Mouse (Mus musculus): ENCODE measurements at regions not wholly inside any gene's neighbourhood (a gene's known extent, or its start where the extent isn't known, plus 50 kb on each side); places are given as distances from the start of the nearest gene placed in this dataset.

- H3K4me3 ChIP-seq, result no peak overlapping the region
- no peaks in the 10 kb centered on the region for H3K36me3 ChIP-seq
- 0 out of 2 replicates have a peak, but pooled peaks cover 3% of the 10 kb centered on the region for H3K4me1 ChIP-seq (replicated peaks)
- DNase-seq (ENCODE audit: low spot score), result no peak
- no peak overlapping the region for H3K27ac ChIP-seq
- no peaks in the 10 kb centered on the region for H3K27me3 ChIP-seq (ENCODE audit: insufficient read depth, poor library complexity, severe bottlenecking)
- 91% methylated on average over 10 of the region's 10 CpGs for WGBS
- H3K9me3 ChIP-seq, result no peaks in the 10 kb centered on the region
Observed at GRCm38 (mm10) chr1:90368581-90368980, 164.8 kb downstream of the Ackr3 start.

DNA sequence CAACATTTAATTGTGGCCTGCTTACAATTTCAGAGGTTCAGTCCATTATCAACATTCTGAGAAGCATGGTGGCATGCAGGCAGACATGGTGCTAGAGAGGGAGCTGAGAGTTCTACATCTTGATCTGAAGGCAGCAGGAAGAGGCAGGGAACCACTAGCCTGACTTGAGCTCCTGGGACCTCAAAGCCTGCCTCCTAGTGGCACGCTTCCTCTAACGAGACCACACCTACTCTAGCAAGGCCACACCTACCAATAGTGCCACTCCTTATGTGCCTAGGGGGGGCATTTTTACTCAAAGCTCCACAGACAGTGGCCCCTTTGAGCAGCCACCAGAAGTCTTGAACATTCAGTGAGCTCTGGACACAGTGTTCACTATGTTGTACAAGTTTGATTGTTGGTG lies 165.5 kb downstream of the Ackr3 start:
- 0 out of 2 replicates have a peak, but pooled peaks cover 2% of the 10 kb centered on the region for H3K4me1 ChIP-seq (replicated peaks)
- no peaks in the 10 kb centered on the region for H3K9me3 ChIP-seq
- 85% methylated on average over 2 of the region's 2 CpGs for WGBS
- DNase-seq (ENCODE audit: low spot score), result no peak
- no peak overlapping the region for H3K27ac ChIP-seq
- no peak overlapping the region for H3K4me3 ChIP-seq
- H3K27me3 ChIP-seq (ENCODE audit: insufficient read depth, poor library complexity, severe bottlenecking), result no peaks in the 10 kb centered on the region
- no peaks in the 10 kb centered on the region for H3K36me3 ChIP-seq

DNA sequence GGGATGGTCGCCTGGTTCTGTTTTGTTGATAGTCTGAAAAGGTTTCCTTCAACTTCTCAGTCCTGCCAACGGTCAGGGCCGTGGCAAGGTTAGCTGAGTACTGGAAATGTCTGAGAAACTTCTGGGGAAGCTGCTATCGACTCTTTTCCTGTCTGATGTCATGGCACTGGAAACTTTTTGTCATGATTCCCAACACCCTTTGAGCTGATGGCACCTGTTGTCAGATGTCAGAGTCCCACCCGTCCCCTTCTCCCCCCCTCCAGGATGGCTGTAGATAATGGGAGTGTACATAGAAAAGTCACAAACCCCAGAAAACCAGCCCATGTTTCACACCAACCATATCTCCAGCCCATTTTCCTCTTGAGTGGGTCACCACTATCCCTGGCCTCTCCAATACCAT lies 167.0 kb downstream of the Ackr3 start:
- Histone ChIP-seq H3K27ac (no peak overlapping the region), H3K9me3 (no peaks in the 10 kb centered on the region), H3K4me1 (replicated peaks) (no peaks in the 10 kb centered on the region), H3K4me3 (no peak overlapping the region), H3K27me3 (ENCODE audit: insufficient read depth, poor library complexity, severe bottlenecking) (no peaks in the 10 kb centered on the region), H3K36me3 (no peaks in the 10 kb centered on the region)
- 85% methylated on average over 5 of the region's 5 CpGs for WGBS
- DNase-seq (ENCODE audit: low spot score), result no peak

GRCm38 (mm10) chr1:90373001-90373400 lies 169.2 kb downstream of the Ackr3 start:
- Histone ChIP-seq H3K4me3 (no peak overlapping the region), H3K27ac (no peak overlapping the region), H3K4me1 (replicated peaks) (no peaks in the 10 kb centered on the region), H3K27me3 (ENCODE audit: insufficient read depth, poor library complexity, severe bottlenecking) (no peaks in the 10 kb centered on the region), H3K9me3 (no peaks in the 10 kb centered on the region), H3K36me3 (no peaks in the 10 kb centered on the region)
- WGBS, result 71% methylated on average over 5 of the region's 5 CpGs
- DNase-seq (ENCODE audit: low spot score), result no peak

DNA sequence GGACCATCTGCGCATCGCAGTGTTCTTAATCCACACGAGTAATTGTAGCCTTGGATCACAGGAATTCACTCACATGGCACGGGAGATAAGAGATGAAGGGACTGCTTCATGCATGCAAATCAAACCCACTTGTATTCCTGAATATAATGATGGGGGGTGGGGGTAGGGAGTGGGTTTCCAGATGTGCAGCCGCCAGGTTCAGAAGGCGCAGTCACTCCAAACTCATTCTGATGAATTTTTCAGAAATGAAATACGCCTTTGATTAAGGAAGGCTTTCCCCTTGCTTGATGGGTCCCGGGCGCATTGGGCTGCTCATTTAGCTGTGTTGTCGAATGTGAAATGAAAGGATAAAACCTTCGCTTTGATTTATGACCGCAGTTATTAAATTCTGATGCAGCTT lies 170.7 kb downstream of the Ackr3 start:
- H3K9me3 ChIP-seq, result no peaks in the 10 kb centered on the region
- no peak overlapping the region for H3K4me3 ChIP-seq
- no peaks in the 10 kb centered on the region for H3K27me3 ChIP-seq (ENCODE audit: insufficient read depth, poor library complexity, severe bottlenecking)
- H3K27ac ChIP-seq, result 0 out of 2 replicates have a peak overlapping the region, but pooled peaks have one; percentile 35
- H3K4me1 ChIP-seq (replicated peaks), result peaks cover 4% of the 10 kb centered on the region; the same call in 1 of the 2 replicates
- 91% methylated on average over 12 of the region's 12 CpGs for WGBS
- no peaks in the 10 kb centered on the region for H3K36me3 ChIP-seq
- no peak for DNase-seq (ENCODE audit: low spot score)

DNA sequence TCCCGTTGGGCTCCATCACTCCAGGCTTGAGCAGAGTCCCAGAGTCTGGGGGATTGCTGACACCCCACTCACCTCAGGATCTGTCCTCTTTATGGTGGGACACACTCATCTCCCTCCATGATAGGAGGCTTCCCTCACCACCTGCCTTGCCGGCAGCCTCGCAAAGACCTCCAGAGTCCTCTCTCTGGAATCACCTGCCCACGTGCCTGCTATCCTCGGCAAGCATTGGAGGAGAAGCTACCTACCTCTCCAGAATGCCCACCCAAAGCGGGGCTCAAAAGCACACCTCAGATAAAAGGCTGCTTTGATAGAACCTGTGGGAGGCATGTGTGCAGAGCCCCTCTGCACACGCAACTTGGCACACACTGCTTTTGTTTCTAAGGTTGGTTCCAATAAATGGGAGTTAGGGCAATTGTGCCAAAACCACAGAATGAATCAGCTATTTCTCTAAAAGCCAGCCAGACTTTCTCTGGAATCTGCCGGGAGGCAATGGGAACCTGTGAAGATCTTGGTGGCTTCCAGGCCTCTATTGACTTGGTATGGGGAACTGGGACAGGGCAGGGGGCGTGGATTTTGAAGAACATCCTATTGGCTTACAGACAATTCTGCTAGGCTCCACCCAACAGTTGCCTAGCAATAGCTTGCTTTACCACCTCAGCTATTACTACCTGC lies 176.4 kb downstream of the Ackr3 start:
- no peak for DNase-seq (ENCODE audit: low spot score)
- Histone ChIP-seq H3K27ac (peak overlapping the region; percentile 16; the same call in 1 of the 2 replicates), H3K9me3 (no peaks in the 10 kb centered on the region), H3K36me3 (no peaks in the 10 kb centered on the region), H3K4me3 (no peak overlapping the region), H3K27me3 (ENCODE audit: insufficient read depth, poor library complexity, severe bottlenecking) (peaks cover 5% of the 10 kb centered on the region; the same call in 1 of the 2 replicates), H3K4me1 (replicated peaks) (peaks cover 4% of the 10 kb centered on the region; the same call in 1 of the 2 replicates)
- WGBS, result 89% methylated on average over 9 of the region's 9 CpGs

GRCm38 (mm10) chr1:90382941-90383470 lies 179.2 kb downstream of the Ackr3 start:
- WGBS, result 82% methylated on average over 11 of the region's 11 CpGs
- Histone ChIP-seq H3K4me3 (no peak overlapping the region), H3K36me3 (no peaks in the 10 kb centered on the region), H3K27ac (no peak overlapping the region), H3K27me3 (ENCODE audit: insufficient read depth, poor library complexity, severe bottlenecking) (peaks cover 5% of the 10 kb centered on the region; the same call in 1 of the 2 replicates), H3K4me1 (replicated peaks) (peaks cover 4% of the 10 kb centered on the region; the same call in 1 of the 2 replicates), H3K9me3 (no peaks in the 10 kb centered on the region)
- no peak for DNase-seq (ENCODE audit: low spot score)

DNA sequence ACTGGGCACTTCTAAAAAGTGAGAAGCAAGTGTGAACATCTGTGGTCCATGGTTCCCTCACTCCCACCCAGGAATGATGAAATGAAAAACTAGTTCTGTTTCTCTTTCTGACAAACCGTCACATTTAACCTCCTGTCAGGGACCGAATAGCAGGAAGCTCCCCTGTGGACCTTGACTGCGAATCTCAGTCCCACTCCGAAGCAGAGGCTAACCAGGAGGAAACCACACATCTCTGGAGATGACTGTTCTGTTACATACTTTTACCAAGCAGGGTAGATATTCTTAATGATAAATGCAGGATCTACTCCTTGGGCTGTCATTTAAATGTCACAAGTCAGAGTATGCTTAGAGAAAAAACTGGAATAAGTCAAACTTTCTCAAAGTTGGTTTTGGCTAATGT lies 181.2 kb downstream of the Ackr3 start:
- Histone ChIP-seq H3K4me1 (replicated peaks) (no peaks in the 10 kb centered on the region), H3K27ac (no peak overlapping the region), H3K4me3 (no peak overlapping the region), H3K27me3 (ENCODE audit: insufficient read depth, poor library complexity, severe bottlenecking) (peaks cover 4% of the 10 kb centered on the region; the same call in 1 of the 2 replicates), H3K9me3 (no peaks in the 10 kb centered on the region), H3K36me3 (no peaks in the 10 kb centered on the region)
- WGBS, result 69% methylated on average over 4 of the region's 4 CpGs
- DNase-seq (ENCODE audit: low spot score), result no peak

DNA sequence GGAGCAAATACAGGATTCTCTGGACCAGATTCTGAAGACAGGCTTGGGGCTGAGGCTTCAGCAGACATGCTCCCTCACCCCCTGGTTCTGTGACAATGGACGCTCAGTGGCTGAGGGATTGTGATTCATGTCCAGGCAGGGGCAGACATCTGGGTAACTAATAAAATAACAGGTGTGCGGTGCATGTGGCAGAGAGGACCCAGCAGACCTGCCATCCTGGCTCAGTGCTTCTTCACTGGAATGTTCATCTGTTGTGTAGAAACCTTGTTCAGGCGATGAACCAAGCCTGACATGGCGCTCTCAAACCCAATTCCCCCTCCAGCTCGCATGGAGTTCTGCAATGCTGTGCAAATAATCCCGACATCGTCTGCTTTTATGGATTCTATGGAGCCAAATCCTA lies 183.0 kb downstream of the Ackr3 start:
- Histone ChIP-seq H3K9me3 (no peaks in the 10 kb centered on the region), H3K4me1 (replicated peaks) (no peaks in the 10 kb centered on the region), H3K27ac (no peak overlapping the region), H3K27me3 (ENCODE audit: insufficient read depth, poor library complexity, severe bottlenecking) (no peaks in the 10 kb centered on the region), H3K36me3 (no peaks in the 10 kb centered on the region), H3K4me3 (no peak overlapping the region)
- no peak for DNase-seq (ENCODE audit: low spot score)
- 90% methylated on average over 7 of the region's 7 CpGs for WGBS

DNA sequence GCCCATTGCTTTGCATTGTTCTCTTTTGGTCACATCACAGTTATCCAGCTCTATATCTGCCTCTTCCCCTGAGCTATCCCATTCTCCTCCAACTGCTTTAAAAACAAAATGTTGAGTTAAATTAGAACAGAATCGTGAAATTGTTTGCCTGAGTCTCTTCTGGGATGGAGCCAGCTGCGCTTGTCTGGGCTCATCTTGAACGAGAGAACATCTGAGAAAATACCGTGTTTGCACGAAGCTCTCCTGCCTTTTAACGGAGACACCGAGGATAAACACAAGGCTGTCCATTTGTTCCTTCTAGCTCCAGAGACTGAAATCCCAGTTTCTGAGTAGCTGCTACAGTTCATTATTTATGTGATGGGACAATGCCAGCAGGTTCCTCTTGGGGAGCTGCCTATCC lies 186.6 kb downstream of the Ackr3 start:
- Histone ChIP-seq H3K27ac (no peak overlapping the region), H3K4me3 (no peak overlapping the region), H3K36me3 (no peaks in the 10 kb centered on the region), H3K27me3 (ENCODE audit: insufficient read depth, poor library complexity, severe bottlenecking) (no peaks in the 10 kb centered on the region), H3K9me3 (no peaks in the 10 kb centered on the region), H3K4me1 (replicated peaks) (no peaks in the 10 kb centered on the region)
- WGBS, result 90% methylated on average over 7 of the region's 7 CpGs
- no peak for DNase-seq (ENCODE audit: low spot score)

- Histone ChIP-seq H3K9me3 (no peaks in the 10 kb centered on the region), H3K36me3 (no peaks in the 10 kb centered on the region)
- no peak for DNase-seq (ENCODE audit: low spot score)
Observed at GRCm38 (mm10) chr1:90393861-90394260, 190.1 kb downstream of the Ackr3 start.

DNA sequence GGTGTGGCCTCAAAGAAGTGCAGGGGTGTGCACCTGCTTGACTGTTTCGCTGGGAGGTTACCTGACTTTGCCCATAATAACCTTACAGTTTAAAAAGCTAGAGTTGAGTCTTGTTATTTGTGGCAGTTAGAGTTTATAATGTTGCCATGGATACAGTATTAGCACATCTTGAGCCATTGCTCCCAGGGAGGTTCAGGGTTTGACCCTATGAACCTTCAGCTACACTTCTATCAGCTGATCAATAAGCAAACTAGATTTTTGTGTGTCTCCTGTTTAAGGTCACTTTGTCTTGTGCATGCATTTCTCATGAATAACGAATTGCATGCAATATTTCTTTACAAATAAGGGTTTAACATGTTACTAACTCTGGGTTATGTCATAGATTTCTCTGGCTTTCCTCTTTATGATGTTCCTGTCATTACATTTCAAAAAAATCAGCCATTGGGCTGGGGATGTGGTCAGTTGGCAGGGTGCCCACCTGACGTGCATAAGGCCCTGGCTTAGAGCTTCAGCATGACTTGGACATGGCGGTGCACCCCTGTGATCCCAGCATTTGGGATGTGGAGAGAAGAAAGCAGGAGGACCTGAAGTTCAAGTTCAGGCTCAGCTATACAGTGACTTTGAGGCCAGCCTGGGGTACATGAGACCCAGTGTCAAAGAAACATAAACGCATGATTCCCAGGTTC lies 191.7 kb downstream of the Ackr3 start:
- Histone ChIP-seq H3K27ac (no peak overlapping the region), H3K4me3 (no peak overlapping the region)
- 89% methylated on average over 5 of the region's 5 CpGs for WGBS

More at GRCm38 (mm10) chr1:90393861-90394260, 190.1 kb downstream of the Ackr3 start:
- no peak overlapping the region for H3K4me3 ChIP-seq
- no peaks in the 10 kb centered on the region for H3K27me3 ChIP-seq (ENCODE audit: insufficient read depth, poor library complexity, severe bottlenecking)
- no peak overlapping the region for H3K27ac ChIP-seq
- peaks cover 18% of the 10 kb centered on the region for H3K4me1 ChIP-seq (replicated peaks)
- WGBS, result 87% methylated on average over 5 of the region's 5 CpGs

DNA sequence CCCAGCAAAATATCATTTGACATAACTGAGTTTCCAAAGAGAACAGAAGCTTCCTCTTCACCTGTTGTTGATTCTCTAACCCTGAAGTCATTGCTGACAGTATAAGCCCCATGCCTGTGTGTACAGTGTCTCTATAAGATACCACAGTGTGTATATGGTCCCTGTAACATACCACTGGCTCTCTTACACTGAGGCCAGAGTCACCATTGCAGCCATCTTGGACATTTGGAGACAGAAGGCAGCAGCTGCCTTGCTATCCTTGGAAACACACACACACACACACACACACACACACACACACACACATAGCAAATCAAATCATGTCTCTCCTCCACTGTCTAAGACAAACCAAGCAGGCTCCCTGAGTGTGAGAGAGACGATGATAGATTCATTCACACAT lies 192.9 kb downstream of the Ackr3 start:
- Histone ChIP-seq H3K9me3 (no peaks in the 10 kb centered on the region), H3K4me1 (replicated peaks) (peaks cover 26% of the 10 kb centered on the region), H3K27me3 (ENCODE audit: insufficient read depth, poor library complexity, severe bottlenecking) (peaks cover 6% of the 10 kb centered on the region; the same call in 1 of the 2 replicates), H3K4me3 (no peak overlapping the region), H3K27ac (no peak overlapping the region), H3K36me3 (no peaks in the 10 kb centered on the region)
- DNase-seq (ENCODE audit: low spot score), result no peak
- 68% methylated on average over 1 of the region's 1 CpGs for WGBS

More for the DNA sequence above, 191.7 kb downstream of the Ackr3 start:
- DNase-seq (ENCODE audit: low spot score), result no peak
- no peaks in the 10 kb centered on the region for H3K27me3 ChIP-seq (ENCODE audit: insufficient read depth, poor library complexity, severe bottlenecking)
- H3K9me3 ChIP-seq, result no peaks in the 10 kb centered on the region
- H3K4me1 ChIP-seq (replicated peaks), result peaks cover 22% of the 10 kb centered on the region
- H3K36me3 ChIP-seq, result no peaks in the 10 kb centered on the region
